Mouse (Mus musculus) liver, adult 2 months (tissue): ENCODE measurements at regions not wholly inside any gene's neighbourhood (a gene's known extent, or its start where the extent isn't known, plus 50 kb on each side); places are given as distances from the start of the nearest gene placed in this dataset.

Experiments
- DNase-seq: peaks from one replicate; pipeline ENCODE4 v3.0.0-alpha.2; 2011; ENCODE audit warnings: low read depth, low spot score; ENCODE audit errors: extremely low read depth
- H3K27ac ChIP-seq: fragments of 200-500 bp; replicated peaks from 2 replicates; pipeline ENCODE4 v1.5.1; 2012; ENCODE audit warnings: low read depth, mild to moderate bottlenecking, control low read depth, inconsistent platforms, low read length; ENCODE audit not compliant: insufficient read depth
- H3K27me3 ChIP-seq: fragments of 200-500 bp; 2 replicates; pipeline ENCODE4 v1.6.1; 2012; ENCODE audit warnings: mild to moderate bottlenecking, moderate library complexity, low read length, inconsistent platforms; ENCODE audit not compliant: control insufficient read depth, insufficient read depth
- H3K36me3 ChIP-seq: fragments of 200-500 bp; 2 replicates; pipeline ENCODE4 v1.6.1; 2012; ENCODE audit warnings: low read length, inconsistent platforms; ENCODE audit not compliant: control insufficient read depth, insufficient read depth
- H3K4me1 ChIP-seq: fragments of 200-500 bp; 2 replicates; pipeline ENCODE4 v1.6.1; 2011; ENCODE audit warnings: low read length; ENCODE audit not compliant: control insufficient read depth, insufficient read depth
- H3K4me3 ChIP-seq: fragments of 200-500 bp; 2 replicates; pipeline ENCODE4 v1.5.1; 2011; ENCODE audit warnings: low read depth, mild to moderate bottlenecking, control low read depth, low read length, moderate library complexity; ENCODE audit not compliant: insufficient read depth
- H3K79me2 ChIP-seq: fragments of 200-500 bp; 2 replicates; pipeline ENCODE4 v1.6.1; 2012; ENCODE audit warnings: inconsistent platforms, mild to moderate bottlenecking, low read length, moderate library complexity; ENCODE audit not compliant: control insufficient read depth, insufficient read depth
- H3K9ac ChIP-seq: fragments of 200-500 bp; 2 replicates; pipeline ENCODE4 v1.6.1; 2012; ENCODE audit warnings: low read depth, mild to moderate bottlenecking, control low read depth, inconsistent platforms, low read length
- CTCF ChIP-seq: fragments of 200-500 bp; IDR thresholded peaks from 2 replicates; pipeline ENCODE4 v1.5.1; 2011; ENCODE audit warnings: low read depth, low read length, control low read depth
- POLR2A ChIP-seq: fragments of 200-500 bp; IDR thresholded peaks from 2 replicates; pipeline ENCODE4 v1.6.1; 2011; ENCODE audit warnings: low read length, control low read depth; ENCODE audit not compliant: insufficient read depth; ENCODE audit errors: extremely low read depth
- WGBS: fragments of 180-500 bp; shearing (Covaris S2); methylation state at CpG from one replicate; pipeline ENCODE4 v1.1.7; 2018; 5-methylcytosine and 5-hydroxymethylcytosine counted together

DNA sequence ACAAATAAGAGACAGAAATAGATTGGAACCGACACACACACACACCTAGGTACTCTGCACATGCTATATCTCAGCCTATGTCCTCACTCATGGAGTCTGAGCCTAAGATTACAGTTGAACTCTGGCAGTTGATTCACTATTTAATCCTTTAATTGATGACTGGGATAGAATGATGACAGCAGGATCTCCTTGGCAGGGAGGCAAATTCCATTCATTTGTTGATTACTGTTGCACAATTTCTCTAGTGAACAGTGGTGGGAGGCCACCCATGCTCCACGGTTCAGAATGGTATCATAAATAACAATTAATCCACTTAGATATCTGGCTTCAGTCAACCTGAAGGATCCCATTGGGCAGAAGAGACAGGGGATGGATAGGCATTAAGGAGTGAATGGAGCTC, 181.3 kb upstream of the Auts2 start:
- no peak for DNase-seq
- H3K9ac ChIP-seq, result no peak overlapping the region
- H3K27me3 ChIP-seq, result no peaks in the 10 kb centered on the region
- H3K4me3 ChIP-seq, result no peak overlapping the region
- 72% methylated on average over 2 of the region's 2 CpGs for WGBS
- no peaks in the 10 kb centered on the region for H3K4me1 ChIP-seq
- H3K36me3 ChIP-seq, result no peaks in the 10 kb centered on the region
- no peak overlapping the region for H3K27ac ChIP-seq
- no peaks in the 10 kb centered on the region for H3K79me2 ChIP-seq
- TF ChIP-seq POLR2A (no peak), CTCF (no peak)

DNA sequence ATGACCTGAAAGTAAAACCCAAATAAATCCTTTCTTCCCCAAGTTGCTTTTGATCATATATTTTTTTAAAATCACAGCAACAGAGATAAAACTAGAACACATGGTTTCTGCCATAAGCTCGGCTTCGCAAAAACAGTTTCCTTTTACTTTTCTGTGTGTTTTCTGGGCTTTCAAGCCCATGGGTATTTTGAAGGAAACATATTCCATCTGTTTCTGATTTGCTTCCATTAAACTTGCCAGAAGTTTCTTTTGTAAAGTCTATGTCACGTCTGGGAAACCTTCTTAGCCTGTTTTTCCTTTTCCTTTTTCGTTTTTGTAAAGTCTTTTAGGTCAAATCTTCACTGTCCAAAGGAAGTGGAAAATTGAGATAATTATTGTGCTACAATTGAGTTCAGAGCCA, 167.2 kb upstream of the Auts2 start:
- Histone ChIP-seq H3K79me2 (no peaks in the 10 kb centered on the region), H3K4me3 (no peak overlapping the region), H3K27ac (no peak overlapping the region), H3K27me3 (no peaks in the 10 kb centered on the region), H3K9ac (no peak overlapping the region), H3K36me3 (no peaks in the 10 kb centered on the region), H3K4me1 (no peaks in the 10 kb centered on the region)
- WGBS, result 79% methylated on average over 4 of the region's 4 CpGs
- no peak for TF ChIP-seq POLR2A
- TF ChIP-seq CTCF, result no peak
- DNase-seq, result no peak

DNA sequence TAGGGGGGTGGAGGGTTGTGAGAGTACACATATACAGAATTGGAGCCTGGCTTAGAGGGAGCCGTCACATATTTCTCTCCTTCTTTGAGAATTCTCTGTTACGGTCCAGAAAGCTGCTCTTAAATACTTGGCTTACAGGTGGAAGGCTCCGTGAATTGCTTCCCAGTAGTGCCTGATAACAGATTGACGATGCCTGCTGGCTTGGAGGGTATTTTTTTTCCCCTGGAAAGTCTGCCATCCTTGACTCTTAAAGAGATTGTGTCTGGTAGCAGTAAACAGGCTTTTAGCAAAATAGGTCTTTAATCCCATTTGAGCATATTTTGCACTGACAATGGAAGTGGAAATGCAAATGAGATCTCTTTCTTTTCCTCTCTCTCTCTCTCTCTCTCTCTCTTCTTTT, 164.4 kb upstream of the Auts2 start:
- no peak overlapping the region for H3K4me3 ChIP-seq
- WGBS, result 80% methylated on average over 4 of the region's 4 CpGs
- no peaks in the 10 kb centered on the region for H3K4me1 ChIP-seq
- no peaks in the 10 kb centered on the region for H3K27me3 ChIP-seq
- no peak for TF ChIP-seq POLR2A
- TF ChIP-seq CTCF, result no peak
- no peaks in the 10 kb centered on the region for H3K36me3 ChIP-seq
- no peaks in the 10 kb centered on the region for H3K79me2 ChIP-seq
- DNase-seq, result no peak
- no peak overlapping the region for H3K27ac ChIP-seq
- H3K9ac ChIP-seq, result no peak overlapping the region

DNA sequence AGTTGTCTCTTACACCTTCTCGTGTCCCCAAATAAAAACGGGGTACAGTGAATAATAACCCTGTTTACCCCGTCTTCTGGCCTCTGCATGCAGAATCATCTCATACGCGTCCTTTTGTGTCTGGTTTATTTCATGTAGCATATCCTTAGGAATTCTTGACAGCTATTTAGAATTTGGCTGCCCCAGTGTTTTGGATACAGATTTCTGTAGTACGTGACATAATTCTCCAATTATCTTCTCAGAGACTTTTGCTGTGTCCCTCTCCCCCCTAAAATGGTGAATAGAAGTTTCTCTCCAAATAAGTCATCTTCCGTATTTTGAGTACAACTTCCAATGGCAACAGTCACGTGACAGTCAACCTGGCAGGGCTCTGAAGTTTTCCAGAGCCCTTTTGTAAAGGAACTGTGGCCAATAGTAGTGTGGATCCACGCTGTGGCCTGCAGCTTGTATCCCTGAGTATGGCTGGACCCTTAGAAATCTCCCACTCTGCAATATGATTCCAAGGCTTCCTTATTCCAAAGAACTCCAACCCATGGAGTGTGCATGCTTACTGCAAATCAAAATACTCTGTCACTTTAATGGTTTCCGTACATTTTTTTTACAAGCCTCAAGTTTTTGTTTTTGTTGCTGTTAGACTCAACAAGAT, 160.4 kb upstream of the Auts2 start:
- no peak for TF ChIP-seq POLR2A
- no peak for TF ChIP-seq CTCF
- Histone ChIP-seq H3K27me3 (no peaks in the 10 kb centered on the region), H3K79me2 (no peaks in the 10 kb centered on the region), H3K4me1 (no peaks in the 10 kb centered on the region), H3K36me3 (no peaks in the 10 kb centered on the region), H3K9ac (no peak overlapping the region), H3K4me3 (no peak overlapping the region), H3K27ac (no peak overlapping the region)
- DNase-seq, result peak; percentile 8
- WGBS, result 80% methylated on average over 10 of the region's 10 CpGs

DNA sequence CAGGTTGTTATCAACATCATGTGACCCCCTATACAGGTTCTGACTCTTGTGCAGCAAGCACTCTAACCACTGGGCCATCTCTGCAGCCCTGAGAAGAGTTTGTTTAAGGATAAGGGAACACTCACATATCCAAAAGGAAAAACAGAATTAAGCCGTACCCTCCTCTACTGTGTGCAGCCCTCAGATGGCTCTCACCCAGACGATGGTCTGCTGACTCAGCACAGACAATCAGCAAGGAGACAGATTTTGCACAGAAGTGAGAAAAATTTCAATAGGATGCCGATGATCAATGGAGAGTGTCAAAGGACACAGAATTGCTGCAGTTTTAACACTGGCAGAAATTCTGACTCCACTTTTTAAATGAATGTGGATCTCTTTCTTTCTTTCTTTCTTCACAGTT, 159.4 kb upstream of the Auts2 start:
- no peak for DNase-seq
- Histone ChIP-seq H3K36me3 (no peaks in the 10 kb centered on the region), H3K27ac (no peak overlapping the region), H3K4me3 (no peak overlapping the region), H3K79me2 (no peaks in the 10 kb centered on the region), H3K27me3 (no peaks in the 10 kb centered on the region), H3K4me1 (no peaks in the 10 kb centered on the region), H3K9ac (no peak overlapping the region)
- TF ChIP-seq POLR2A, result no peak
- no peak for TF ChIP-seq CTCF
- WGBS, result 77% methylated on average over 3 of the region's 3 CpGs

DNA sequence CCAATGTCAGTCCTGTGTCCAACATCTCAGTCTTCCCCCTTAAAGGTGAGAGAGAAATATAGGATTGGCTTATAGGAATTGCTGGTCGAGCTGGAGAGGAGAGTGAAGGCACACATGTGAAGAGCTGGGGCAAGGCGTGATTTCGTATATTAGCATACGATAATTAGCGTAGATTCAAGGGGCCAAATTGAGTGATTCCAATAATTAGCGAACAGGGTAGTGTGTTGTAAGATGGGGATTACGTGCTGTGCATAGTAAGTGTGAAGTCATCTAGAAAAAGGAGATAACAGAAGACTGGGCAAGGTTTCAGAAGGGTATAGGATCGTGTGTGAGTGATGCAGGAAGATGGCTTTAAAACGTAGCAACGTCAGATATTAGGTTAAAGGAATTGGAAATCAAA, 147.6 kb upstream of the Auts2 start:
- no peaks in the 10 kb centered on the region for H3K36me3 ChIP-seq
- DNase-seq, result no peak
- no peak overlapping the region for H3K27ac ChIP-seq
- no peaks in the 10 kb centered on the region for H3K79me2 ChIP-seq
- TF ChIP-seq CTCF (no peak), POLR2A (no peak)
- no peaks in the 10 kb centered on the region for H3K27me3 ChIP-seq
- 91% methylated on average over 10 of the region's 10 CpGs for WGBS
- no peak overlapping the region for H3K9ac ChIP-seq
- H3K4me1 ChIP-seq, result no peaks in the 10 kb centered on the region
- no peak overlapping the region for H3K4me3 ChIP-seq
